Mouse (Mus musculus): ENCODE measurements around the gene Gm29582. TPM values are rescaled to one million over a fixed set of nuclear protein-coding genes. Genes with fewer than 3 reads are reported as not detected.

The Gm29582 gene
- polyA plus RNA-seq (2017; shearing (Covaris generic)), result not detected

GRCm38 (mm10) chrY:30738461-30738860 is at the start of gene Gm29582:
Gene Gm29582, minus strand, starts transcription at chrY:30738561.

Data from CD4-positive, CD25-positive, alpha-beta regulatory T cell, adult 9 weeks (primary cell).